Mouse (Mus musculus) hindbrain, embryonic 11.5 days (tissue): ENCODE data around the gene Slc25a35. TPM values are rescaled to one million over a fixed set of nuclear protein-coding genes. Genes with fewer than 3 reads are reported as not detected.

Source experiments
- ATAC-seq: fragments of 200-750 bp; cut with Nextera tagmentation; 2 replicates; pipeline ENCODE4 v1.8.0; 2017; ENCODE audit warnings: mild to moderate bottlenecking, moderate TSS enrichment, moderate library complexity; ENCODE audit not compliant: low FRiP score
- DNase-seq: peaks from one replicate; pipeline ENCODE4 v3.0.0-alpha.2; 2015; ENCODE audit warnings: low spot score
- H3K27ac ChIP-seq: fragments of 300-500 bp; sonication (generic); 2 replicates; pipeline ENCODE4 v1.5.1; 2014; ENCODE audit warnings: mild to moderate bottlenecking, low read depth, low read length
- H3K27me3 ChIP-seq: fragments of 300-500 bp; sonication (generic); 2 replicates; pipeline ENCODE4 v1.6.1; 2014; ENCODE audit warnings: mild to moderate bottlenecking, low read length, moderate library complexity, mixed read lengths; ENCODE audit not compliant: control insufficient read depth, insufficient read depth
- H3K36me3 ChIP-seq: fragments of 300-500 bp; sonication (generic); 2 replicates; pipeline ENCODE4 v1.6.1; 2014; ENCODE audit warnings: mild to moderate bottlenecking, low read length, moderate library complexity, mixed read lengths; ENCODE audit not compliant: control insufficient read depth, insufficient read depth
- H3K4me1 ChIP-seq: fragments of 300-500 bp; sonication (generic); replicated peaks from 2 replicates; pipeline ENCODE4 v1.6.1; 2014; ENCODE audit warnings: low read length, mixed read lengths; ENCODE audit not compliant: control insufficient read depth, insufficient read depth
- H3K4me2 ChIP-seq: fragments of 300-500 bp; sonication (generic); replicated peaks from 2 replicates; pipeline ENCODE4 v1.6.1; 2014; ENCODE audit warnings: mild to moderate bottlenecking, low read depth, low read length
- H3K4me3 ChIP-seq: fragments of 300-500 bp; sonication (generic); 2 replicates; pipeline ENCODE4 v1.5.1; 2014; ENCODE audit warnings: low read depth, low read length
- H3K9ac ChIP-seq: fragments of 300-500 bp; sonication (generic); 2 replicates; pipeline ENCODE4 v1.6.1; 2014; ENCODE audit warnings: low read depth, low read length
- H3K9me3 ChIP-seq: fragments of 300-500 bp; sonication (generic); 2 replicates; pipeline ENCODE4 v1.6.1; 2016; ENCODE audit warnings: low read length; ENCODE audit not compliant: control insufficient read depth
- polyA plus RNA-seq: library from polyadenylated mRNA; unstranded; fragments of >200 nt; fragmentation: Nextera tagmentation; extraction: Ambion mirVana; gene quantifications from 2 replicates; pipeline ENCODE4 v1.2.1, GENCODE M21; 2014

Slc25a35 gene
- polyA plus RNA-seq, 1 experiment from 2014 or later = 1.6 TPM

DNA sequence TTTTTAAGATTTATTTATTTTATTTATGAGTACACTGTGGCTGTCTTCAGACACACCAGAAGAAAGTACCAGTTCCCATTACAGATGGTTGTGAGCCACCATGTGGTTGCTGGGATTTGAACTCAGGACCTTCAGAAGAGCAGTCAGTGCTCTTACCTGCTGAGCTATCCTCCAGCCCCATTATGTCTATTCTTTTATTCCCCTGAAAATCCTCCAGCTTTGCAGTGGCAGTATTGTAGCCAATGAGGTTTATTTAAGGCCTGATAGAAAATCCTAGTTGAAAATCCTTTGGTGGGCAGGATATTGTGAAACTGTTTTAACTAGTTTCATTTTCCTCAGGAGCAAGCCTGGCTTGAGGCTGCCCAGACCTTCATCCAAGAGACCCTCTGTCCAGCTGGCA lies 52.8 kb downstream of the Slc25a35 start:
- peaks cover 12% of the 10 kb centered on the region for H3K36me3 ChIP-seq
- peaks cover 5% of the 10 kb centered on the region; the same call in 1 of the 2 replicates for H3K4me1 ChIP-seq
- no peak for ATAC-seq
- H3K4me2 ChIP-seq = no peak overlapping the region
- H3K9ac ChIP-seq = no peak overlapping the region
- H3K27ac ChIP-seq = no peak overlapping the region
- H3K9me3 ChIP-seq = no peaks in the 10 kb centered on the region
- no peaks in the 10 kb centered on the region for H3K27me3 ChIP-seq
- no peak overlapping the region for H3K4me3 ChIP-seq
- no peak for DNase-seq

Other genes with a start within 250 kb of the Slc25a35 start
- 53.3 and 55.0 TPM in 2 replicates for gene Ndel1, start 96.3 kb upstream of the Slc25a35 start, polyA plus RNA-seq
- not detected in 2 replicates for gene Rnf222, start 79.6 kb upstream of the Slc25a35 start, polyA plus RNA-seq
- gene Rpl26, start 66.5 kb upstream of the Slc25a35 start, polyA plus RNA-seq = 839 and 854 TPM in 2 replicates
- 0.15 and 0.18 TPM in 2 replicates for gene Odf4, start 41.0 kb upstream of the Slc25a35 start, polyA plus RNA-seq
- gene Arhgef15, start 10.7 kb upstream of the Slc25a35 start, polyA plus RNA-seq = 4.9 and 5.5 TPM in 2 replicates
- gene Rangrf, start 7.1 kb downstream of the Slc25a35 start, polyA plus RNA-seq = 56.0 and 59.3 TPM in 2 replicates
- 31.5 and 31.8 TPM in 2 replicates for gene Pfas, start 40.3 kb downstream of the Slc25a35 start, polyA plus RNA-seq
- gene Ctc1, start 47.8 kb downstream of the Slc25a35 start, polyA plus RNA-seq = 48.7 and 59.5 TPM in 2 replicates
- gene Aurkb, start 77.5 kb downstream of the Slc25a35 start, polyA plus RNA-seq = 131 and 141 TPM in 2 replicates
- 9.8 and 11.6 TPM in 2 replicates for gene Borcs6, start 91.6 kb downstream of the Slc25a35 start, polyA plus RNA-seq
- gene Tmem107, start 102.7 kb downstream of the Slc25a35 start, polyA plus RNA-seq = 52.4 and 54.6 TPM in 2 replicates
- gene Vamp2, start 120.4 kb downstream of the Slc25a35 start, polyA plus RNA-seq = 85.1 and 98.1 TPM in 2 replicates
- 5.6 and 7.4 TPM in 2 replicates for gene Per1, start 127.1 kb downstream of the Slc25a35 start, polyA plus RNA-seq
- gene Hes7, start 152.3 kb downstream of the Slc25a35 start, polyA plus RNA-seq = 0.19 and 0.29 TPM in 2 replicates
- 0.21 TPM in 1 of 2 replicates, not detected in the other for gene 9130213A22Rik, start 154.5 kb downstream of the Slc25a35 start, polyA plus RNA-seq
- 0.06 and 0.40 TPM in 2 replicates for gene Aloxe3, start 157.8 kb downstream of the Slc25a35 start, polyA plus RNA-seq
- gene Alox12b, start 188.9 kb downstream of the Slc25a35 start, polyA plus RNA-seq = 0.06 and 0.20 TPM in 2 replicates
- gene Alox8, start 229.7 kb downstream of the Slc25a35 start, polyA plus RNA-seq = 0.04 TPM in 1 of 2 replicates, not detected in the other